Mouse (Mus musculus) midbrain, embryonic 11.5 days (tissue): ENCODE measurements around the gene Ikbip. TPM values are rescaled to one million over a fixed set of nuclear protein-coding genes. Genes with fewer than 3 reads are reported as not detected.

Source experiments
- ATAC-seq: fragments of 200-750 bp; cut with Nextera tagmentation; 2 replicates; pipeline ENCODE4 v1.8.0; 2017; ENCODE audit warnings: moderate TSS enrichment, moderate library complexity; ENCODE audit not compliant: low FRiP score
- DNase-seq: peaks from one replicate; pipeline ENCODE4 v3.0.0; 2015; ENCODE audit warnings: low spot score; ENCODE audit errors: missing footprints
- H3K27ac ChIP-seq: fragments of 300-500 bp; sonication (generic); 2 replicates; pipeline ENCODE4 v1.5.1; 2014; ENCODE audit warnings: low read depth, low read length
- H3K27me3 ChIP-seq: fragments of 300-500 bp; sonication (generic); 2 replicates; pipeline ENCODE4 v1.6.1; 2014; ENCODE audit warnings: mild to moderate bottlenecking, low read length, moderate library complexity, mixed read lengths; ENCODE audit not compliant: control insufficient read depth, insufficient read depth
- H3K36me3 ChIP-seq: fragments of 300-500 bp; sonication (generic); 2 replicates; pipeline ENCODE4 v1.6.1; 2014; ENCODE audit warnings: mild to moderate bottlenecking, low read length, moderate library complexity, mixed read lengths; ENCODE audit not compliant: control insufficient read depth, insufficient read depth
- H3K4me1 ChIP-seq: fragments of 300-500 bp; sonication (generic); 2 replicates; pipeline ENCODE4 v1.6.1; 2014; ENCODE audit warnings: low read length; ENCODE audit not compliant: control insufficient read depth, insufficient read depth
- H3K4me2 ChIP-seq: fragments of 300-500 bp; sonication (generic); 2 replicates; pipeline ENCODE4 v1.6.1; 2014; ENCODE audit warnings: mild to moderate bottlenecking, moderate library complexity
- H3K4me3 ChIP-seq: fragments of 300-500 bp; sonication (generic); 2 replicates; pipeline ENCODE4 v1.5.1; 2014; ENCODE audit warnings: low read depth, low read length
- H3K9ac ChIP-seq: fragments of 300-500 bp; sonication (generic); 2 replicates; pipeline ENCODE4 v1.6.1; 2014; ENCODE audit warnings: low read length
- H3K9me3 ChIP-seq: fragments of 300-500 bp; sonication (generic); 2 replicates; pipeline ENCODE4 v1.6.1; 2016; ENCODE audit warnings: low read length; ENCODE audit not compliant: control insufficient read depth
- WGBS: fragments of 180-500 bp; shearing (Covaris S2); extraction: QIAGEN DNeasy Blood & Tissue Kit; methylation state at CpG from one replicate; pipeline ENCODE4 v1.1.7; 2014; 5-methylcytosine and 5-hydroxymethylcytosine counted together
- polyA plus RNA-seq: library from polyadenylated mRNA; unstranded; fragments of >200 nt; fragmentation: Nextera tagmentation; extraction: Ambion mirVana; gene quantifications from 2 replicates; pipeline ENCODE4 v1.2.1, GENCODE M21; 2014

Ikbip gene
- polyA plus RNA-seq, 1 experiment from 2014 or later, result 20.1 TPM

- H3K36me3 ChIP-seq, result peaks cover 10% of the 10 kb centered on the region; the same call in 1 of the 2 replicates
- 90% methylated on average over 2 of the region's 2 CpGs for WGBS
- no peak for ATAC-seq
Measured at GRCm38 (mm10) chr10:91076667-91077066, 6.1 kb upstream of the Ikbip start.

DNA sequence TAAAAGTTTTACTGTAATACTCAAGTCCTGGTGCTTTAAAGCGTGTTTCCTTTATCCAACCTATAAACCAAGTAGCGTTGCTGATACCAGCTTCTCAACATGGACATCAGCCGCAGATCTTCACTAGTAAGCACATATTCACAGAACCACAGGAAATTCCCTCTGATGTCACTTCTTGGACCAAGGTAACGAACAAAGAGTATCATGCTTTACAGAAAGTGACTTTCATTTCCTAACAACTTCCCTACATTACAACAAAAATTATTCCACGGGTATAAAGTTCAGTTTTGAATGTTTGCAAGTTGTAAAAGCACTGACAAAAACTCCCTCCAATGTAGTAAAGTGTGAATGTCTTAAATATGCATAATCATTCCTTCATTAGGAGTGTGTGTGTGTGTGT lies 2.2 kb upstream of the Ikbip start:
- Histone ChIP-seq H3K9me3 (no peaks in the 10 kb centered on the region), H3K4me1 (no peaks in the 10 kb centered on the region), H3K9ac (no peak overlapping the region), H3K27ac (no peak overlapping the region), H3K4me3 (no peak overlapping the region), H3K27me3 (no peaks in the 10 kb centered on the region), H3K36me3 (peaks cover 3% of the 10 kb centered on the region; the same call in 1 of the 2 replicates), H3K4me2 (no peak overlapping the region)
- ATAC-seq (no peak), DNase-seq (no peak)
- 94% methylated on average over 5 of the region's 5 CpGs for WGBS

More at GRCm38 (mm10) chr10:91076667-91077066, 6.1 kb upstream of the Ikbip start:
- H3K27me3 ChIP-seq, result no peaks in the 10 kb centered on the region
- no peak overlapping the region for H3K27ac ChIP-seq
- DNase-seq, result no peak
- no peaks in the 10 kb centered on the region for H3K9me3 ChIP-seq
- no peak overlapping the region for H3K4me3 ChIP-seq
- no peaks in the 10 kb centered on the region for H3K4me1 ChIP-seq
- no peak overlapping the region for H3K9ac ChIP-seq
- no peak overlapping the region for H3K4me2 ChIP-seq

GRCm38 (mm10) chr10:91081959-91082507 lies 707 bp upstream of the Ikbip start:
- WGBS, result under 1% methylated on average over 27 of the region's 27 CpGs
- Histone ChIP-seq H3K27ac (peak overlapping the region; percentile 60), H3K4me3 (peak overlapping the region; percentile 64), H3K9ac (peak overlapping the region; percentile 67), H3K27me3 (no peaks in the 10 kb centered on the region), H3K4me2 (peak overlapping the region; percentile 52), H3K36me3 (peaks cover 3% of the 10 kb centered on the region; the same call in 1 of the 2 replicates), H3K4me1 (no peaks in the 10 kb centered on the region), H3K9me3 (no peaks in the 10 kb centered on the region)
- ATAC-seq (no peak), DNase-seq (peak; percentile 97)

- 54% methylated on average over 12 of the region's 12 CpGs for WGBS
- no peaks in the 10 kb centered on the region for H3K27me3 ChIP-seq
- DNase-seq, result no peak
- no peak for ATAC-seq
- peak overlapping the region; percentile 64 for H3K4me3 ChIP-seq
- H3K27ac ChIP-seq, result no peak overlapping the region
- peak overlapping the region; percentile 68 for H3K9ac ChIP-seq
- peak overlapping the region; percentile 59 for H3K4me2 ChIP-seq
- no peaks in the 10 kb centered on the region; the same call in 1 of the 2 replicates for H3K36me3 ChIP-seq
- no peaks in the 10 kb centered on the region for H3K4me1 ChIP-seq
- no peaks in the 10 kb centered on the region for H3K9me3 ChIP-seq
Measured at GRCm38 (mm10) chr10:91083393-91083927, 720 bp downstream of the Ikbip start.

DNA sequence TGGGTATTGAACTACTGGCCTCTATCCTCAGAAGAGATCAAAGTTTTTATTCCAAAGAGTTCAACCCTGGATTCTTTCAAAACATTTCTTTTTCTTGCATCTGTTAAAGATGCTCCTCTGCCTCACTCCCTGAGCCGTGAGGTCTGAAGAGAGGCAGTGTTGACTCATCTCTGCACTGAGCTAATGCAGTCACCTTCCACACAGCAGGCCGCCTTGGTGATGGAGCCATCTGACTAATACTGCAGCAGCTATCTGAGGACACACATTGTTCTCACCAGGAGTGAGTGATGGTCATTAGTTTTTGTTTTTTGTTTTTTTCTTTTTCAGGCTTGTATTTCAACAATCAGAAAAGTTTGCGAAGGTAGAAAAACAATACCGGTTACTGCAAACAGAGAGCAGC lies 10.1 kb downstream of the Ikbip start:
- no peak overlapping the region for H3K4me2 ChIP-seq
- no peaks in the 10 kb centered on the region for H3K9me3 ChIP-seq
- no peak overlapping the region for H3K9ac ChIP-seq
- ATAC-seq (no peak), DNase-seq (no peak)
- no peaks in the 10 kb centered on the region for H3K4me1 ChIP-seq
- no peak overlapping the region for H3K4me3 ChIP-seq
- H3K27ac ChIP-seq, result no peak overlapping the region
- 87% methylated on average over 4 of the region's 4 CpGs for WGBS
- no peaks in the 10 kb centered on the region for H3K27me3 ChIP-seq
- H3K36me3 ChIP-seq, result no peaks in the 10 kb centered on the region

DNA sequence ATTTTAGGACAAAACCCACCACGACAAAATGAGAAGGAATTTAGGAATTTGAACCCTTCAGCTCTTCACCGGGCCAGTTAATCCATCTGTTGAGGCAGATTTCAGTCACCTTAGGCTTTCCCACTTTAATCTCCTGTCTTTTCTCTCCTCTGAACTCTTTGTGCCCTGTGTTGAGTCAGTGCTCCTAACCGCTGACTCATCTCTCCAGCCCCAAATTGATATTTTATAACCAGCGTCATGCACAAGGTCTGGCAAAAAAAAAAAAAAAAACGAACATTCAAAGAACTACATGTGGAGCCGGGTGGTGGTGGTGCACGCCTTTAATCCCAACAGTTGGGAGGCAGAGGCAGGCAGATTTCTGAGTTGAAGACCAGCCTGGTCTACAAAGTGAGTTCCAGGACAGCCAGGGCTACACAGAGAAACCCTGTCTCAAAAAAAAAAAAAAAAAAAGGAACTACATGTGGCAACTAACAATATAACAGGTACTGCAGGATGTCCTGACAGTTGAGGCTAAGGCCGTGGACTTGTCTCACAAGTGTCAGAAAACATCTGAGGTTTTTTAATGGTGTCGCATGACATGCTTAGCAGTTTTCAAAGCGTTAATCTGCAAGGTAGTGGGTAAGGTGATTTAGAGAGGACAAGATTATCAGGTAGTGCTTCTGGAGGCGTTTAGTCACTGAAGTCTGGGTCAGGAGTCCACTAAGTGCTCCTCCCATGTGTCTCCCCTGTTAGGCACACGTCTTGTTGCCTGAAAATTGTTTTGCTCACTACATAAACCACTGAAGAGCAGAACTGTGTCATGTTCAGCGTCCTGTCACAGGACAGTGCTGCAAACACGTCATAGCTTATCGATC lies 11.7 kb downstream of the Ikbip start:
- no peak overlapping the region for H3K4me3 ChIP-seq
- no peak overlapping the region for H3K27ac ChIP-seq
- DNase-seq (no peak), ATAC-seq (no peak)
- H3K9ac ChIP-seq, result no peak overlapping the region
- H3K9me3 ChIP-seq, result no peaks in the 10 kb centered on the region
- H3K27me3 ChIP-seq, result no peaks in the 10 kb centered on the region
- no peaks in the 10 kb centered on the region for H3K36me3 ChIP-seq
- WGBS, result 87% methylated on average over 15 of the region's 15 CpGs
- H3K4me2 ChIP-seq, result no peak overlapping the region
- H3K4me1 ChIP-seq, result no peaks in the 10 kb centered on the region

- DNase-seq (no peak), ATAC-seq (no peak)
- Histone ChIP-seq H3K27me3 (no peaks in the 10 kb centered on the region), H3K4me1 (no peaks in the 10 kb centered on the region), H3K9ac (no peak overlapping the region), H3K4me3 (no peak overlapping the region), H3K27ac (no peak overlapping the region), H3K9me3 (no peaks in the 10 kb centered on the region), H3K4me2 (no peak overlapping the region), H3K36me3 (no peaks in the 10 kb centered on the region)
- 91% methylated on average over 8 of the region's 8 CpGs for WGBS
Measured at GRCm38 (mm10) chr10:91098056-91098455, 15.3 kb downstream of the Ikbip start.

DNA sequence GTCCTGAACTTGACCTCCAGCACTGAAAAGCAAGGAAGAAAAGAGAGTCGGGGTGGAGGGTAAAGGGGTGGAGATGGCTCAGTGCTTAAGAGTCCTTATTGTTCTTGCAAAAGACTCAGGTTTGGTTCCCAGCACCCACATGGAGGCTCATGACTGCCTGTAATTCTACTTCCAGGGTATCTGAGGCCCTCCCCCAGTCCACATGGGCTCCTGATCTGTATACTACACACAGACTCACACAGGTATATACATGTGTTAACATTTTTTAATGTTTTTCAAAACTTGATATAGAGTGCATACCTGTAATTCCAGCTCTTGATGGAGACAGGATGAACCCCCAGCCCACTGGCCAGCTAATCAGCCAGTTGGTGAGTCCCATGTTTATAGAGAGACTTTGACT lies 17.4 kb downstream of the Ikbip start:
- H3K4me3 ChIP-seq, result no peak overlapping the region
- ATAC-seq (no peak), DNase-seq (peak; percentile 70)
- no peaks in the 10 kb centered on the region for H3K9me3 ChIP-seq
- H3K27ac ChIP-seq, result no peak overlapping the region
- H3K4me1 ChIP-seq, result no peaks in the 10 kb centered on the region
- H3K27me3 ChIP-seq, result no peaks in the 10 kb centered on the region
- WGBS, result 71% methylated on average over 1 of the region's 1 CpGs
- H3K9ac ChIP-seq, result no peak overlapping the region
- H3K4me2 ChIP-seq, result no peak overlapping the region
- no peaks in the 10 kb centered on the region for H3K36me3 ChIP-seq

DNA sequence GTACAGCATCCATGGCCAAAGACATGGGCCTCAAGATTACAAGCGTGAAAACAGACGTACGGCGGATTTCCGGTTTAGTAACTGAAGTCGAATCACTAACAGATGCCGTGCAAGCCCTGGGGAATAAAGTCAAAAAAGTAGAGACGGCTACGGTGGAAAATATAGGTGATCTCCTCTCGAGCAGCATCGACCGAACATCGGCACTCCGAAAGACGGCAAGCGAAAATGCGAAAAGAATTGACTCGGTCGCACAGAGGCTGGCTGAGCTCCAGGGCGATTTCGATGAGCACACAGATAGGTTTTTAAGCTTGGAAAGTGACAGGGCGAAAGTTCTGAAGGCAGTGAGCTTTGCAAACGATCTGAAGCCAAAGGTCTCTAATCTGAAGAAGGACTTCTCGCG lies 19.2 kb downstream of the Ikbip start:
- Histone ChIP-seq H3K9ac (no peak overlapping the region), H3K4me1 (no peaks in the 10 kb centered on the region), H3K27me3 (no peaks in the 10 kb centered on the region), H3K4me2 (no peak overlapping the region), H3K4me3 (no peak overlapping the region), H3K27ac (no peak overlapping the region), H3K9me3 (no peaks in the 10 kb centered on the region), H3K36me3 (no peaks in the 10 kb centered on the region)
- DNase-seq, result no peak
- ATAC-seq, result no peak
- 94% methylated on average over 25 of the region's 25 CpGs for WGBS
